Mouse (Mus musculus) spleen, postnatal 10 days (tissue): ENCODE results near the gene Cxcl2.

ENCODE experiments used
- DNase-seq, 2 experiments: peaks; one replicate each; pipeline ENCODE4 v3.0.0; 2021 to 2022; ENCODE audit warnings: low spot score in 2 of 2

Cxcl2 gene

DNA sequence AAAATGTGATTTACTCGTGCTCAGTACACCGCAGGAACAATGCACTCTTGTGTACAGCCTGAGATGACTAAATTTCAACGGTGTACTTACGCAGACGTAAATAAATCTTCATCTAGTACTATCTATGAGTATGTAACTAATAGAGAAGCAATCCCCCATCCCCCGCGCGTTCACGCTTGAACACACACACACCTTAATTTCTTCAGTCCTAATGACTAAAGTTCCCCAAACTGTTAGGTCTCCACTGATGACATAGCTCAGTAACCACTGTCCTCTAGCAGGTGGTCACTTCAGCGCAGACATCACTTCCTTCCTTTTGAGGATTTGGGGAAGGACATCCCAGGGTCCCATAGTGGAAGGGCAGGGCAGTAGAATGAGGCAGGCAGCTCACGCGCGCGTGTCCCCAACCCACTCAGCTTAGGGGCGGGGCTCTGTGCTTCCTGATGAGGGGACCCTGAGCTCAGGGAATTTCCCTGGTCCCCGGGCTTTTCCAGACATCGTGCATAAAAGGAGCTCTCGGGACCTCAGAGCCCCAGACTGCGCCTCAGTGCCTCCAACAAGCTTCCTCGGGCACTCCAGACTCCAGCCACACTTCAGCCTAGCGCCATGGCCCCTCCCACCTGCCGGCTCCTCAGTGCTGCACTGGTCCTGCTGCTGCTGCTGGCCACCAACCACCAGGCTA, at the start of gene Cxcl2:
Cxcl2 (plus strand) TSS at position 533 of the 682 bp plus-strand sequence.
- peak in 1 of 2 experiments; percentile 18 for DNase-seq

DNA sequence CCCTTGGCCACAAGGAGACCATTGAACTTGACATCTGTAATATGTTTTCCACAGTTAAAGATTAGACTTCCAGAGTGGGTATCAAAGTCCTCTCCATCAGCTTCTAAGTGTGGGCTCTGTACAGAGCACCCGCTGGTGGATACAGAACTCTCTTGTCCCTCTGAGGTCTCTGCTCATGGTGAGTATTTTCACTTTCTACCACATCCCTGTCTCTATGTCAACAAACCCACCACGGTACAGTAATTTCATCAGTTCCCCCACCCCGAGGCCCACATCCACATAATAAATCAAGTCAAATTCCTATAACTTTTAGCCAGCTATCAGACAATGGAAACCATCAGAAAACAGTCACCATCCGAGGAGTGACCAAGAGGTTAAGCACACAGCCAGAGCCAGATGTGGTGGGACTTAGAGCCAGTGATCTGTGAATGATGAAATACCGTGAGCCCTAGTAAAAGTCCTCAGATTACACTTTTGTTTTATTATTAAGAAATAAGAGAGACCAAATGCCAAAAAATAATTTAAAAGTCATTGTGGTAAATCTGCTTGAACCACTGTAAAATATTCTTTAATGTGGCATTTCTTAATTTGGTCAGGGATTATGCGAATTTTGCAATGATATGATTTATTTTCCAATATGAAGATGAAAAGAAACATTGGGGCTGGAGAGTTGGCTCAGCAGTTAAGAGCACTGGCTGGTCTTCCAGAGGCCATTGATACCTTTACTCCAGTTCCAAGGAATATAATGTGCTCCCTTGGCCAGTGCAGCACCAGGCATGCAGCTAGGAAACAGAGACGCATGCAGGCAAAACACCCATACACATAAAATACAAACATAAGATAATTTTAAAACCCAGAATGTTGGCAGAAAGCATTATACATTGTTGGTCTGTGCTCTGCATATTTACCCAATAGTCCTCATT, 48.1 kb upstream of the Cxcl2 start:
- no peak for DNase-seq

DNA sequence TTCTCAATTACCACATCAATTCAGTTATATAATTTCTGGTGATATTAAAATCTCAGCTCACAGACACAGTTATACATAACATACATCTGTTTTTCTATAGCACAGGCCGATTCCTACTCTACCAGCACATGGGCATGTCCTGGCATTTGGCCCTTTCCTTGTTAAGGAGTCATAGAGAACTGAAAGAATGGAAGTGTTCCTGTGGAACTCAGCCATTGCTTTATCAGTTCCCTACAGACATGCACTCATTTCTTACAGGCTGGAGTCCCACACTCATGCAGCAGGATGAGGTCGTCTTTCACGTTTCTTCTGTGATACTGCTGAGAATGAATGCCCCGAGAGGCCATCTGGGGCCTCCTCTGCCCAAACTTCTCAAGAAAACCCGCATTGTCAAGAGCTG, 46.2 kb upstream of the Cxcl2 start:
- DNase-seq = no peak

DNA sequence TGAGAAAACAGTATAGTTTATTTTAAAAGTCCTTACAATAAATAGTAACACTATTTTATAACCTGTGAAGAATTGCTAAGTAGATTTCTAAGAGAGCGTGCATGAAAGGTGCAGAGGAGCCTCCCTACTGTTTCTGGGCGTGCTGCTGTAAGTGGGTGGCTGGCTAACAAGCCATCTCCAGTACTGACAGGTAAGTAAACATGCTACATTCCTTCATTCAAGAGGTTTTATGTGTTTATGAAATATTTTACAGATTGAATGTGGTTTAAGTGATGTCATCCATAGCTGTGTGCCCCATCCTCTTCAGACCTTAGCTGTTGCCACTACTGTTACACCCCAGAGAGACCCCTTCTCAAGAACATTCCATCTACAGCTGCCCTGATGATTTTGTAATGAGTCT, 45.2 kb upstream of the Cxcl2 start:
- DNase-seq = no peak

DNA sequence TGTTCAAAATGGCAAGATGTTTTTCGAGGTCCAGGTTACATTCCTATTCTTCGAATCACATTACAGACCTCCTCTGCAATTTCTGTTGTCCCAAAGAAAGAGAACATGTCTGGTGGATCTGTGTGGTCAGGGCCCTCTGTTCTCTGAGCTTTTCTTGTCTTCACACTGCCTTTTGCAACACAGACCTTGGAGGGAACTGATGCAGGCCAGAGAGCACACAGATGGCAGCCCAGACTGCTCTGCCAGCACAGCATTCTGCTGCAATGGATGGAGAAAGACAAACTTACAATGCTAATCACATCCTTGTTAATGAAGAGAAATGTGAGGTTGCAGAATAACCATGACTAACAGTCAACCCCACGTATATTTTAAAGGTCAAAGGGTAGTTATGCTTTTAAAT, 44.6 kb upstream of the Cxcl2 start:
- DNase-seq = no peak

DNA sequence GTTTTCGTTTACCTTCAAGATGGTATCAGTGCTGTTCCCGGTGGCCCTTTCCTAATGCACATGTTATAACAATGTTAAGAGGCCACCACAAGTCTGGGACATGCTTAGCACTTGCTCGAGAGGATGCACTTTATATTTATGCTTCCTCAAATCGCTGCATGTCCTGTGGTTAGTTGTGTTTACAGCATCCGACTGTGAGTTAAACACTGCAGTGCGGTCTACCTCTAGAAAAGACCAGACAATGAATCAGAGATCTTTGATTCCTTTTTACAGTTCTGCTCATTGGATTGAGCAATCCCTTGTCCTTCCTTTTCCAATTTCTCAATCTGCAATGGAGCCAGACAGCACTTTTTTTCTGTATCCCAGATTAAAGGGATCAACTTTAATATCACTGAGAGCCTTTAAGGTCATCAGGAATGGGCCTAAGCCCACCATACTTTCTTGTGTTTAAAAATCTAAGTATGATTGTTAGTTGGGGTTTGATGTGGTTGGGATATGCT, 41.7 kb upstream of the Cxcl2 start:
- DNase-seq = no peak

DNA sequence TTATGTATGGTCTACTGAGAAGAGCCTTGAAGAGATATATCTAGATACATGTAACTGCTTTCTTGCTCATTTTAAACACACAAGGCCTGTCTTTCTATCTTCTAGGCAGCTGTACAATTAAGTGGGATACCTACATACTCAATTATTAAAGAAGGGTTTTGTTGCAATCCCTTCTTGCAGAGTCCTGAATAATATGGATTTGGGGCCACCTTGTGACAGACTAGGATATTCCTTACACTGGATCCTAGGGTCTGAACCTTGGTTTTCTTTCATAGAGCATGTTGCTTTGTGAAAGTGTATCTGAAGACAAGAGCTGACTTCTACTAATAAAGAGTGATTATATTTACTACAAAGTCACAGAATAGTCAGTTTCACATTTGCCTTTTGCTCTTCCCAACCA, 36.9 kb upstream of the Cxcl2 start:
- DNase-seq = no peak

DNA sequence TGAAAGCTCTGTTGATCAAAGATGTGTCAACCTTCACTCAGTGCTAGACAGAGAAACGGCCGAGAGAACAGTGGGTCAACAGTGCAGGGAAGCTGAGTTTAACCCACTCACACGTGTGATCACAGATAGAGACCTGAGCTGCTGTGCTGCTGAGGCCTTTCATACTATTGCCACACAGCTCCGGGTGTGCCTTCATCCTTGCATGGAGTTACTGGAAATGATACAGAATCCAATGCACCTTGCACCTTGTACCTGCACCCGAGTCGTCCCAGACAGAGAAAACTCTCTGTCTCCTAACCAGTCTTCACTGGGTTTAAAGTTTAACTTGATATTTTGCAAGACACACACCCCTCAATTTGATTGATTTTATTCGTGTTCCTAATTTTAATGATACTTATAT, 31.3 kb upstream of the Cxcl2 start:
- no peak for DNase-seq

DNA sequence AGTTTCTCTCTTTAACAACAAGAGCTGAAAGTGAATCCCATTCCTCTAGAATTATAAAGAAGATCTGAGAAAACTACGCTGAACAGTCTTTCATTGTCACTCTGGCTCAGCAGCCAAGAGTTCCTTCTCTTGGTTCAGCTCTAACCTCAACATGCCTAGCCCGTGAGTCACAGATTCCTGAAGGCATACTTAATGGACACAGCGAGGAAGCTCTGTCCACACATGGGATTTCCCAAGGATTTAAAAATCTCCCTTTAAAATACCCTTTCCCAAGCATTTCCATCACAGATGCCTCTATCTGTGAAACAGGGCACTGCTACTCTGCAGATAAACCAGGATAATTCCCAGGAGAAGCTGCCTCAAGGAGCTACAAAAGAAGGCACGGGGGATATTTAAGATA, 27.6 kb upstream of the Cxcl2 start:
- DNase-seq = no peak

DNA sequence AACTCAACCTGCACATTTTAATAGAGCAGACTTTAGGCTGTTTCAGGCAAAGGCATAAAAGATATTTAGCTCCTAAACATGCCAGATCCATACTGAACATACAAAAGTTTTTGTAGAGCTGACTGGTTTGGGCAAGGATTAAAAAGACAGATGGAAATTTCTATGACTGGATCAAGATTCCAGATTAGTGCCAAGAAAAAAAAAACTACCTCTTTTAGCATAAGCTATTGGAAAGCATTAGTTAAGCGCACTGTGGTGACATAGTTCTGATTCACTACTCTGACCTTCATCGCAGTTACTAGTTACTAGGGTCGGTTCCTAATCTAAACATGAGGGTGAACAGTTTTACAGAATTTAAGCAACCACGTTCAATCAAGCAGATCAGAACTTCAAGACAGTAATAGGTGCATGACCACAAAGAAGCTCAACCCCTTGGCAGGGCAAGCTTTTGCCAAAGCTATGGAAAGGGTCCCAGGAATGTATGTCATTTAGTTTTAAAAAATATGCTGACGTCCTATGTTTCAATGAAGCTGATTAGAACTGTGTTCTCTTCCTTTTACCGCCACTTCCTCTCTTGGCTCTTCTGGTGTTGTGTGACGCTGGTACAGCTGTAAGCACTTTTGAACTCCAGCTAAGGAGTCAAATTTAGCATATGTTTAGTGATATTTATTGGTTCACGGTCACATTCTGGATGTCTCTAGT, 27.0 kb upstream of the Cxcl2 start:
- no peak for DNase-seq

DNA sequence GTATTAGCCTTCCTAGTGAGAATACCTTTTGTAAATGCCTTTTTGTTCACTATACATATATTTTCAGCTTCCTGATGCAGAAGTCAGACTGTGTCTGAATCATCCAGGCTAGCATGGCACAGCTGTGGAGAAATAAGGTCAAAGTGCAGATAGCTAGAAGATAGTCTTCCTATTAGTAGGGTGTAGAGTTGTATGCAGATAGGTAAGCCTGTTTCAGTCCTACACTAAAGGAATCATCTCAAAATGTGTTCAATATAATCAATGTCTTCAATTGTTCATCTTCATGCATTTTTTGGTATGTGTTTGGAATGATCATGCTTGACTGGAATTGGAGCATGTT, 26.5 kb upstream of the Cxcl2 start:
- DNase-seq = no peak

DNA sequence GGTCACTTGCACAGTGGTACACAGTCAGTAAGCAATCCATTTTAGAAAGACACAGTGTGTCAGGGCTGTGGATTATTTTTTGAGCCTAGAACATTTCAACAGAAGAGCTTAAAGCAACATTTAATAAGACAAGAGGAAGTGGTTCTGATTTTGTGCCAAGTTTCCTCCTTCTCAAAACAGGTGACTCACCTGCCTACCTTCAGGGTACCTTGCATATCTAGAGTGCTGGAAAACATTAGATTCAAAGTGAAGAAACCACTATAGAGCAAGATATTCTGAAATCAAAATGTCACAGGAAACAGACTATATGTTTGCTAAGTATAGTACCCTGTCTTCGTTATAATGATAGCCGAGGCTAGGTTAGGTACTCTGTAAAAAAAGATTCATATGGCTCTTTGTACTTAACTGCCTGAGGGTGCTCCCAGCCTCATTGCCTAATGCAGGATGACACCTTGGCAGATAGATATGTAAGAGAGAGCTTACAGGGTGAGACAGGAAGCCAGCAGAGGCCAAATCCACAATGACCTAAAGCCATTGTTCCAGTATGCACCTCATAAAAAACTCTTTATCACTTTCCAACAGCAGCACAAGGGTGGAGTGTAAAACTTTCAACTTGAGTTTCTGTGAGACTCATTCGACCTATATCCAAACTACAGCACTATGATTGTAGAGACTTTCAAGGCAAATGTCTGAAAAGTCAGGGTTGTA, 24.2 kb upstream of the Cxcl2 start:
- DNase-seq = no peak

DNA sequence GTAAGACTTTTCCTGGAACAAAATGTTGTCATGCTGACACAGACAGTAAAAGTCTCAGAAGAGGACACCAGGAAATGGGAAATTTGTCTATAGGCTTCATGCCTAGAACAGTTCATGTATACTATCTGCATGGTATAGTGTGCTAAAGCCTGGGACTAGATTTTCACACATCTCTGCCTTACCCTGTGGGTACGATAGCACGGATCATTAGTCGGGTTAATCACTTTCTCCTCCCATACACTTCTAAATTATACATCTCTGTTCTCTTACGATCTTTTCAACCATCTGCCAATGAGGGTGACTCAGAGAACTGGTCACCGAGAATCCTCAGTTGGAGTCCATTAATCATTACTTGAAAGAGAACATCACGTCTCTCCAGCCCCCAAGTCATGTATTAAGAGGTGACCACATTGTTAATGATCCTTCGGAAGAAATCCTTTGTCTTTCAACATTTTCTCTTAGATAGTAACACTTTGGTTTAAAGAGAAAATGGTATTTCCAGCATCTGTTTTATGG, 23.3 kb upstream of the Cxcl2 start:
- DNase-seq = no peak

DNA sequence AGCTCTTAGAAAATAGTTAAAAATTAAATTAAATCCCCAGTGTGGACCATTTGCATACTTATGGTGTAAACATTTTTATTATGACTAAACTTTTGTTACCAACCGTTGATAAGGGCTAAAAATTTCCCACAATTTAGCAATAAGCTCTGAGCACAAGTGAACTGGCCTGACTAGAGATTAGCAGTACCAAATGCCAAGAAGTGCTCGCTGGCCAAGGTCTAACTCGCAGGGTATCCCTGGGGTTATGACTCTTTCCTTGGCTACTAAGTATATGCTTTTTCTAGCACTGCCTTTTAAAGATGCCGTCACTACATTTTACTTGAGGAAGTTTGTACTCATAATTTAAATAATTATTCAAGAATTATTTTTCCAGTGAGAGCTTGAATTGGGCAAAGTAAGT, 22.6 kb upstream of the Cxcl2 start:
- DNase-seq = no peak

DNA sequence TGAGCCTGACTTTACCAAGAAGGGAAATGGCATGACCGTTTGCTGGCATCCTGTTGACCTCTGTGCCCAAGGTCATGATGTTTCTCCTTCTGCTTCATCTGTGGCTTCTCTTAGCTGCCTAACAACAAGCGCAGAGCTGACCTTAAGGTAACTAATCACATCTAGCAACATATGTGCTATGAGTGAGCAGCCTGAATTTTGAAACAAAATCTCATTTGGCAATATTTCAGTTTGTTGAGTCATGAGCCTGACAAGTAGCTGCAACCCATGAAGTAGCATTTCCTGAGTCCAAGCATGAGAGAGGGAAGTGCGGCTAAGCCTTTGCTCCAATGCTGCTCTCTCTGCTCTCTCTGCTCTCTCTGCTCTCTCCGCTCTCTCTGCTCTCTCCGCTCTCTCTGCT, 22.0 kb upstream of the Cxcl2 start:
- no peak for DNase-seq

DNA sequence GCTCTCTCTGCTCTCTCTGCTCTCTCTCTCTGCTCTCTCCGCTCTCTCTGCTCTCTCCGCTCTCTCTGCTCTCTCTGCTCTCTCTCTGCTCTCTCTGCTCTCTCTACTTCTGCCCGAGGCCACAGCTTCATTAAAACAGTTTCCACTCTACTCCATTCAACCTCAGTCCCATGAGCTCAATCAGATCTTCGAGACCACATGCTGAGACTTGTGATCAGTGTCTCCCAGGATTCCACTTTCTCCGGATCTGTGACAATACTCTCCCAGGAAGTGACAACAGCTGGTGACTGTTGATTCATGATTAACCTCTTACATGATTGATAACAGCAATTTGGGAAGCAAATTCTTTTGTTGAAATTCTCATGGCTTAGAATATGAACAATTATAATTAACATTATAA, 21.5 kb upstream of the Cxcl2 start:
- DNase-seq = no peak

DNA sequence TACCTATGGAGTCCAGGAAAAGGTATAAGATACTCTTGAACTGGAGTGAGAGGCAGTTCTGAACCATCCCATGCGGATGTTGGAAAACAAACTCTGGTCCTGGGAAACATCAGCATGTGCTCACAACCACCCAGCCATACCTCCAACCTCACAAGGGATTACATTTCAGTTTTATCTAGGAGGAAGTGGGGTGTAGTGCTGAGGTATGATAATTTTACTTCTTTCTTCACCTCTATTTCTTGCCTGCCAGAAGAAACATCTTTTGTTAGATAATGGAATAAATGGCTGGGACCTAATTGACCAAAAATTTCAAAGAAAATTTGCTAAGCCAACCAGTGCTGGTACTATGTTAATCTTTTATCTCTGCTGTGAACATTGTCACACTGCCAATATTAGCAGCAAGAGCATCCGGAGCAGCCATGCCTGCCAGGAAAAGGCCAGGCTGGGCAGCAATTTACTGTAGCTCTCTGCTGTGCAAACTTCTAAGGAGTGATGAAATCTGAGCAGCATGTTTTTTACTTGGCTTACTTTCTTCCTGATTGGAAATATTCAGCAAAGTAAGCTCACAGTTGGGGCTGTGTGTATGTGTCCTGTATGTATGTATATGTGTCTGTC, 18.9 kb upstream of the Cxcl2 start:
- DNase-seq = no peak

DNA sequence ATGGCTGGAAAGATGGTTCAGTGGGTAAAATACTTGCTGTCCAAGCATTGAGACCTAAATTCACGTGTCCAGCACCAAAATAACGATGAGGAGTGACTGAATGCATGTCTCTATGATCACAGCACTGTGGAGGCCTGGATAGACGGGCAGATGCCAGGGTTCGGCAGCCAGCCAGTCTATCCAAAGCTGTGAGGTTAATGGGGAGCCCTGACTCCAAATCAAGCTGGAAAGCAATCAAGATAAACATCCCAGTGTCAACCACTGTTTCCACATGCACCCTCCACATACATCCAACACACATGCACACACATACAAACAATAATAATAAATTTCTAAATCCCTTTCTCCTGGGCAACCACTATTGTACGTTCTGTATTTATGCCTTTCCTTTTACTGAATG, 15.0 kb upstream of the Cxcl2 start:
- no peak for DNase-seq

DNA sequence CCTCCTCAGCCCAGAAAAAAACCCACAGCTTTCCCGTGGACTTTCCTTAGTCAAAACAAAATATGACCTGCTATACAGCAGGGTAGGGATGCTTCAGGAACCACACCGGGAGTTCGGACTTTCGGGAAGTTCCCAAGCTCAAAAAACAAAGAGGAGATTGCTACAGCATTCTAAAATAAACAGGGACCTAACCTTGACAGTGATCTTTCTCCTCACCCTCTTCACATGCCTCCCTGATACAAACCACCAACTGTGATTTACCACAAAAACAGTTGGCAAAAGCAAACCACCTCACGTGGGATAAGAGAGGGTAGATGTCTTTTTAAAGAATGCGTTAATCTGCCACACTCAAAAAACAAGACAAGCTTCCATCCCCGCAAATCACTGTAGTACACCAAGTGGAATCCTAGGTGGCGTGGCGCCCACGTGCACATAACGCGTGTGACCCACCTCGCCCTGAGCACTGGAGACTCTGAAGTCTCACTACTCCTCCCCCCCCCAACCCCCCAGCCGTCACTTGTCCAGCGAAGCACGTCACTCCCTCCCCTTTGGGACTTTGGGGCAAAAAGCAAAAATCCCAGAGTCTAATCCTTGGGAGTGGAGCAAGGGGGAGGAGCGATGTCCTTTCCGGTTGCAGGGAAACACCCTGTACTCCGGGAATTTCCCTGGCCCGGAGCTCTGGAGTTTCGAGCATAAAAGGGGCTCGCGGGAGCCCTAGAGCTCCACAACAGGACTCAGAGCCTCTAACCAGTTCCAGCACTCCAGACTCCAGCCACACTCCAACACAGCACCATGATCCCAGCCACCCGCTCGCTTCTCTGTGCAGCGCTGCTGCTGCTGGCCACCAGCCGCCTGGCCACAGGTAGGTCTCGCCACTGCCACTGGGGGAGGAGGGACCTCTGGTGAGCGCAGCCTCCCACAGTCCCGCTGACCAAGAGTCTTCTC, 12.9 kb upstream of the Cxcl2 start, which contains the start of gene Cxcl1:
Cxcl1 (plus strand) TSS at position 723 of the 945 bp plus-strand sequence.
- no peak for DNase-seq

DNA sequence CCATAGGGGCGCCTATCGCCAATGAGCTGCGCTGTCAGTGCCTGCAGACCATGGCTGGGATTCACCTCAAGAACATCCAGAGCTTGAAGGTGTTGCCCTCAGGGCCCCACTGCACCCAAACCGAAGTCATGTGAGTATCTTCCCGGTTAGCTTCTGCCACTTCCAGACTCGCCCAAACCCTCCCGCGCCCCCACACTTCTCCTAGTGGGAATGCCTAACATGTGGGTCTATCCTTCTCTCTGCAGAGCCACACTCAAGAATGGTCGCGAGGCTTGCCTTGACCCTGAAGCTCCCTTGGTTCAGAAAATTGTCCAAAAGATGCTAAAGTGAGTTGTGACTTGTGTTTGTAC, 12.2 kb upstream of the Cxcl2 start:
- DNase-seq = no peak
